Mouse (Mus musculus): Measurements from ENCODE around the gene Gm3127. TPM values are rescaled to one million over a fixed set of nuclear protein-coding genes. Genes with fewer than 3 reads are reported as not detected.
"Not testable (repeated sequence)": the region's sequence is repeated elsewhere in the genome, so short reads cannot be mapped to it uniquely, and the experiment has no call there.

Gm3127 gene
- polyA plus RNA-seq (2015; fragmentation: Nextera tagmentation; extraction: Ambion mirVana) = not detected in 2 replicates

DNA sequence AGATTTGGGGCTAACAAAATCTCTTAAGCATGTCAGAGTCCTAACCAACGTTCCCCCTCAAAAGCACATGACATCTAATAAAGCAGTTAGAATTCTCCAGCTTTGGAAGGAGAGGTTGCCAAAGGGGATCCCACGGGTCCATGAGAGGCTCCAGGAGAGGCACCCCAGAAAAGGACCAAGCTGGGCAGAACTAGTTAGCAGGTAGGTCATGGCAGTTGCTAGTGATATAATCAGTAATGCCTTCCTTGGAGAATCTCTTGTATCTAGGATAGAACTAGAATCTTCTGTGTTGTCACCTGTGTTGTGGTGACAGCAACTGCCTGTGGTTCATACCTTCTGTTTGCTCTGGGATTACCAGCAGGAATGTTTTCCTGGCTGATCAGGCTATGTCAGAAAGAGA is at the start of gene Gm3127:
TSS of gene Gm3127 (plus strand) at position 301 of the 400 bp plus-strand sequence.
- not testable (repeated sequence) for H3K27me3 ChIP-seq

DNA sequence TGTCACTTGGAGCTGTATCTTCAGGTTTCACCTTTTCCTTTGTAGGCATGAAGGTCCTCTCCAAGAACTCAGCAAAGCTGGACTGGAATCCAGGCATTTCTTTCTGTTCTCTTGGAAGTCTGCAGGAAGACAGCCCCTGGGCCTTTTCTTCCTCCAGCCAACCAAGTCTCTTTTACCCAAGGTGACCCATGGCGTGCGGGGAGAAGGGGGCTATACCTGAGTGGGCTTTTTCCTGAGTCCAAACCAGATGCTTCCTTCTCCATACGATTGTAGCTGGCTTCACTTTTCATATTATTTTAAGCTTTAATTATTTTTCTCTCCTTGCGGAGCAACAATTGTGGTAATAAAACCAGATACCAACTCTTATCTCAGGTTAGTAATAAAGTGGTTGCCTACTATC is 23.2 kb upstream of the Gm3127 start:
- 75% methylated on average over 4 of the region's 4 CpGs for WGBS (ENCODE audit: insufficient replicate concordance)
- DNase-seq; H3K9me3 ChIP-seq (replicated peaks); H3K4me3 ChIP-seq (replicated peaks); H3K9ac ChIP-seq; H3K36me3 ChIP-seq; H3K27me3 ChIP-seq; H3K4me1 ChIP-seq (replicated peaks); H3K27ac ChIP-seq; ATAC-seq (ENCODE audit: low read depth); H3K4me2 ChIP-seq: not testable (repeated sequence)

More for the DNA sequence above, at the start of gene Gm3127:
- H3K4me3 ChIP-seq (replicated peaks); H3K9me3 ChIP-seq (replicated peaks); ATAC-seq (ENCODE audit: low read depth); DNase-seq; H3K27ac ChIP-seq; H3K9ac ChIP-seq; H3K4me2 ChIP-seq; H3K4me1 ChIP-seq (replicated peaks); H3K36me3 ChIP-seq: not testable (repeated sequence)
- 31% methylated on average over 1 of the region's 2 CpGs for WGBS (ENCODE audit: insufficient replicate concordance)

DNA sequence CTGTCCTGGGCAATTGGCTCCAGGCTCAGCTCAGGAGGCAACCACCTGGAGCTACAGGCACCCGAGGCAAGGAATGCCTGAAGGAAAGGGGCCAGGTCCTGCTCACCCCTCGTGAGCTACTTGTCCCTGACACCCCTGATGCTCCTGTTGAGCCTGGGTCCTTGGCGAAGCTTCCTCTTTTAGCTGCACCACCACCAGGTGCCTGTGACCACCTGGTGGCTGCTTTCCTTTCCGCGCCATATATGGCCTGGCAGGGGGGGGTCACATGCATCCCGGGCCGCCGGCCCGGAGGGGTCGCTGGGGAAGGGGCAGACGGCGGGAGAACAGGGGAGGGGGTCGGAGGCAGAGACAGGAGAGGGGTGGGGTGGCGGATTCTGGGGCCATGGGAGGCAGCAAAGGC is 17.2 kb downstream of the Gm3127 start:
- 7% methylated on average over 13 of the region's 14 CpGs for WGBS (ENCODE audit: insufficient replicate concordance)
- H3K4me1 ChIP-seq (replicated peaks); H3K4me2 ChIP-seq; H3K9ac ChIP-seq; H3K27ac ChIP-seq; DNase-seq; H3K4me3 ChIP-seq (replicated peaks); H3K36me3 ChIP-seq; ATAC-seq (ENCODE audit: low read depth); H3K9me3 ChIP-seq (replicated peaks); H3K27me3 ChIP-seq: not testable (repeated sequence)

DNA sequence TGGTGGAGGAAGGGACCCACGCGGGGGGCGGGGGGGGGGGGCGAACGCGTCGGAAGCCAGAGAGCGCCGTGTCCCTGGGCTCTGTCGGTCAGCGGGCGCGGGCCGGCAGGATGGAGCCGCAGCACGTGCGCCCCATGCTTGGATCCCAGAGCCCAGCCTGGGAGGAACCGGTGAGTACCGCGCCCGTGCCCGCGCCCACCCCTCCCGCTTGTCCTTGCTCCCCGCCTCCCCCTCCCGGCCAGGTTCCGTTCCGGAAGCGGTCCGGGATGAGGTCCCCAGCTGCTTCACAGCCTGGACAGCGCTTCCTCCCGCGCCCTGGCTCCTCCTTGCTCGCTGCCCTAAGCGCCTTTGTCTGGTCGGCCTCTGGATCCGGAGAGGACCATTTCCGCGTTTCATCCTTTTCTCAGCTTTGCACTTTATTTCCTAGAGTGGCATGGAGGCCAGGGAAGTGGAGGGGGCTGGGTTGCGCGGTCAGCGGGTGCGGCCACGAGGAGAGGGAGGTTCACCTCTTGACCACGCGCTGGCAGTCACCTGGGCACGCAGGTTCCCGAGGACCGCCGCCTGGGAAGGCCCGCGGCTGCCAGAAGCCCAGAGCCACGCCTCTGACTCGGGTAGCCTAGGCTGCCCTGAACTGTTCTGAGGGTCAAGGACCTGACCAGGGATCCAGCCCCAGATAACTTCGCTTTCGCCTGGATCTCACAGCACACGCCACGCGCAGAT is 17.8 kb downstream of the Gm3127 start, which contains the start of gene Gm2974:
TSS of gene Gm2974 (plus strand) at position 86 of the 720 bp plus-strand sequence.
- not testable (repeated sequence) for H3K36me3 ChIP-seq; H3K4me1 ChIP-seq (replicated peaks); H3K4me3 ChIP-seq (replicated peaks); H3K9me3 ChIP-seq (replicated peaks); H3K9ac ChIP-seq; H3K27ac ChIP-seq; ATAC-seq (ENCODE audit: low read depth); H3K4me2 ChIP-seq; H3K27me3 ChIP-seq; DNase-seq
- WGBS (ENCODE audit: insufficient replicate concordance) = 9% methylated on average over 38 of the region's 59 CpGs

DNA sequence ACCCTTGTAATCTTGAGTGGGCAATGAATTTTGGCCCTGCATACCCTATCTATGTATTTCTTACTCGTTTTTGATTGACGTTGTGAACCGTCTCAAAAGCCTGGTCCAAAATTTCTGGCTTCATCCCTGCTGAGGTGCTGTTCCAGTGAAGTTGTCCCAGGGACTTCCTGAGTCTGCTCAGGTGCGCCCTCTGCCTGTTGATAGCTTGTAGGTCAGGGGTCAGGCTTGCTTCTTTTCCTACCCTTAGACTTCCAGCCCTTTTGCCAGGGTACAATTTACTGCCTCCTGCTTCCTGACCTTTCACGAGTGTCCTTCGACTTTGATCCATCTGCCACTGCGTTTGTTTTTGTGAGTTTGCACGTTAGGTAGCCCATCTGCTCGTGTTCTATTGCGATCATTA is 18.5 kb downstream of the Gm3127 start:
- not testable (repeated sequence) for H3K27me3 ChIP-seq; H3K4me3 ChIP-seq (replicated peaks); H3K4me1 ChIP-seq (replicated peaks); ATAC-seq (ENCODE audit: low read depth); DNase-seq; H3K9ac ChIP-seq; H3K4me2 ChIP-seq; H3K36me3 ChIP-seq; H3K27ac ChIP-seq; H3K9me3 ChIP-seq (replicated peaks)
- 26% methylated on average over 7 of the region's 10 CpGs for WGBS (ENCODE audit: insufficient replicate concordance)

Other genes starting within 250 kb of the Gm3127 start
- gene Gm3029, start 233.3 kb upstream of the Gm3127 start, polyA plus RNA-seq (2015; fragmentation: Nextera tagmentation; extraction: Ambion mirVana) = not detected in 2 replicates
- gene Gm3095, start 201.5 kb upstream of the Gm3127 start, polyA plus RNA-seq (2015; fragmentation: Nextera tagmentation; extraction: Ambion mirVana) = not detected in 2 replicates
- gene Gm3099, start 166.6 kb upstream of the Gm3127 start, polyA plus RNA-seq (2015; fragmentation: Nextera tagmentation; extraction: Ambion mirVana) = not detected in 2 replicates
- not detected in 2 replicates for gene Gm5796, start 141.1 kb upstream of the Gm3127 start, polyA plus RNA-seq (2015; fragmentation: Nextera tagmentation; extraction: Ambion mirVana)
- gene Gm3115, start 80.9 kb upstream of the Gm3127 start, polyA plus RNA-seq (2015; fragmentation: Nextera tagmentation; extraction: Ambion mirVana) = not detected in 2 replicates
- gene Gm8108, start 54.5 kb upstream of the Gm3127 start, polyA plus RNA-seq (2015; fragmentation: Nextera tagmentation; extraction: Ambion mirVana) = not detected in 2 replicates
- gene Gm2974, start 17.5 kb downstream of the Gm3127 start, polyA plus RNA-seq (2015; fragmentation: Nextera tagmentation; extraction: Ambion mirVana) = not detected in 2 replicates
- not detected in 2 replicates for gene Gm3138, start 84.6 kb downstream of the Gm3127 start, polyA plus RNA-seq (2015; fragmentation: Nextera tagmentation; extraction: Ambion mirVana)
- gene Gm3149, start 152.3 kb downstream of the Gm3127 start, polyA plus RNA-seq (2015; fragmentation: Nextera tagmentation; extraction: Ambion mirVana) = not detected in 2 replicates
- not detected in 2 replicates for gene 2610042L04Rik, start 169.7 kb downstream of the Gm3127 start, polyA plus RNA-seq (2015; fragmentation: Nextera tagmentation; extraction: Ambion mirVana)
- gene Gm3159, start 232.5 kb downstream of the Gm3127 start, polyA plus RNA-seq (2015; fragmentation: Nextera tagmentation; extraction: Ambion mirVana) = not detected in 2 replicates